Mouse (Mus musculus) small intestine, adult 2 months (tissue): ENCODE measurements around the gene Tmx2. TPM values are rescaled to one million over a fixed set of nuclear protein-coding genes. Genes with fewer than 3 reads are reported as not detected.

ENCODE experiments used
- H3K27ac ChIP-seq: fragments of 200-500 bp; 2 replicates; pipeline ENCODE4 v1.5.1; 2012; ENCODE audit warnings: low read depth, low read length, control low read depth, inconsistent platforms; ENCODE audit not compliant: insufficient read depth
- H3K27me3 ChIP-seq: fragments of 200-500 bp; 2 replicates; pipeline ENCODE4 v1.6.1; 2012; ENCODE audit warnings: mild to moderate bottlenecking, moderate library complexity, low read length, inconsistent platforms; ENCODE audit not compliant: control insufficient read depth, insufficient read depth
- H3K36me3 ChIP-seq: fragments of 200-500 bp; 2 replicates; pipeline ENCODE4 v1.6.1; 2012; ENCODE audit warnings: mild to moderate bottlenecking, low read length, control low read depth, inconsistent platforms; ENCODE audit not compliant: control insufficient read depth, insufficient read depth
- H3K4me1 ChIP-seq: fragments of 200-500 bp; 2 replicates; pipeline ENCODE4 v1.6.1; 2012; ENCODE audit warnings: low read length, inconsistent platforms, mixed read lengths; ENCODE audit not compliant: control insufficient read depth, insufficient read depth, insufficient read length
- H3K4me3 ChIP-seq: fragments of 200-500 bp; 2 replicates; pipeline ENCODE4 v1.5.1; 2012; ENCODE audit warnings: low read depth, mild to moderate bottlenecking, control low read depth, inconsistent platforms, low read length, moderate library complexity
- CTCF ChIP-seq: fragments of 200-500 bp; IDR thresholded peaks from 2 replicates; pipeline ENCODE4 v1.5.1; 2012; ENCODE audit warnings: low read depth, mild to moderate bottlenecking, control low read depth, inconsistent platforms, low read length, moderate library complexity, mixed read lengths; ENCODE audit not compliant: insufficient replicate concordance, insufficient read length; ENCODE audit errors: extremely low read depth
- POLR2A ChIP-seq: fragments of 200-500 bp; IDR thresholded peaks from 2 replicates; pipeline ENCODE4 v1.6.1; 2012; ENCODE audit warnings: low read depth, mild to moderate bottlenecking, control low read depth, inconsistent platforms, low read length, moderate library complexity
- WGBS: fragments of 180-500 bp; shearing (Covaris S2); methylation state at CpG from one replicate; pipeline ENCODE4 v1.1.7; 2018; 5-methylcytosine and 5-hydroxymethylcytosine counted together
- polyA plus RNA-seq: library from polyadenylated mRNA; depleted of rRNA; stranded (reverse); fragments of >200 nt; gene quantifications from 2 replicates; pipeline ENCODE4 v1.2.3, GENCODE M21; 2012

Gene Tmx2
- polyA plus RNA-seq, 1 experiment: 17.4 TPM

GRCm38 (mm10) chr2:84666081-84666480 lies 12.9 kb downstream of the Tmx2 start:
- WGBS: 76% methylated on average over 12 of the region's 12 CpGs
- TF ChIP-seq POLR2A: no peak
- no peak for TF ChIP-seq CTCF
- no peaks in the 10 kb centered on the region for H3K27me3 ChIP-seq
- H3K4me3 ChIP-seq: no peak overlapping the region
- no peak overlapping the region for H3K27ac ChIP-seq
- peaks cover 3% of the 10 kb centered on the region for H3K4me1 ChIP-seq
- no peaks in the 10 kb centered on the region for H3K36me3 ChIP-seq

GRCm38 (mm10) chr2:84662866-84663265 lies 16.1 kb downstream of the Tmx2 start:
- H3K36me3 ChIP-seq: no peaks in the 10 kb centered on the region
- TF ChIP-seq POLR2A (no peak), CTCF (peak; percentile 35; the same call in 1 of the 2 replicates)
- no peak overlapping the region for H3K27ac ChIP-seq
- H3K27me3 ChIP-seq: no peaks in the 10 kb centered on the region
- 45% methylated on average over 2 of the region's 2 CpGs for WGBS
- 0 out of 2 replicates have a peak, but pooled peaks cover under 1% of the 10 kb centered on the region for H3K4me1 ChIP-seq
- H3K4me3 ChIP-seq: no peak overlapping the region

- TF ChIP-seq POLR2A (no peak), CTCF (peak; percentile 22; the same call in 1 of the 2 replicates)
- 40% methylated on average over 3 of the region's 3 CpGs for WGBS
Observed at GRCm38 (mm10) chr2:84660253-84660652, 18.7 kb downstream of the Tmx2 start.

GRCm38 (mm10) chr2:84658806-84659205 lies 20.1 kb downstream of the Tmx2 start, which contains the start of gene Btbd18:
Gene Btbd18 (plus strand): TSS chr2:84659079.
- no peak for TF ChIP-seq POLR2A
- no peak for TF ChIP-seq CTCF
- WGBS: 96% methylated on average over 32 of the region's 32 CpGs
- Histone ChIP-seq H3K27ac (no peak within 1 kb of the TSS), H3K4me3 (no peak within 1 kb of the TSS), H3K27me3 (no peaks in the 10 kb centered on the region), H3K4me1 (0 out of 2 replicates have a peak, but pooled peaks cover 1% of the 10 kb centered on the region), H3K36me3 (no peaks in the 10 kb centered on the region)

More at GRCm38 (mm10) chr2:84660253-84660652, 18.7 kb downstream of the Tmx2 start:
- H3K27me3 ChIP-seq: no peaks in the 10 kb centered on the region
- no peak overlapping the region for H3K27ac ChIP-seq
- no peaks in the 10 kb centered on the region for H3K36me3 ChIP-seq
- H3K4me3 ChIP-seq: no peak overlapping the region
- 0 out of 2 replicates have a peak, but pooled peaks cover 1% of the 10 kb centered on the region for H3K4me1 ChIP-seq

- 0 out of 2 replicates have a peak, but pooled peaks cover 1% of the 10 kb centered on the region for H3K4me1 ChIP-seq
- no peaks in the 10 kb centered on the region for H3K27me3 ChIP-seq
- no peak overlapping the region for H3K4me3 ChIP-seq
- TF ChIP-seq POLR2A (no peak), CTCF (no peak)
- H3K27ac ChIP-seq: no peak overlapping the region
- H3K36me3 ChIP-seq: no peaks in the 10 kb centered on the region
- WGBS: 53% methylated on average over 1 of the region's 1 CpGs
Observed at GRCm38 (mm10) chr2:84655864-84656263, 23.1 kb downstream of the Tmx2 start.

- TF ChIP-seq CTCF: no peak
- no peak for TF ChIP-seq POLR2A
- Histone ChIP-seq H3K27me3 (no peaks in the 10 kb centered on the region), H3K36me3 (no peaks in the 10 kb centered on the region), H3K4me1 (0 out of 2 replicates have a peak, but pooled peaks cover 1% of the 10 kb centered on the region), H3K4me3 (no peak overlapping the region), H3K27ac (no peak overlapping the region)
Observed at GRCm38 (mm10) chr2:84653354-84653753, 25.6 kb downstream of the Tmx2 start.

- TF ChIP-seq CTCF: no peak
- peak; percentile 86; the same call in 1 of the 2 replicates for TF ChIP-seq POLR2A
- Histone ChIP-seq H3K27me3 (no peaks in the 10 kb centered on the region), H3K27ac (peak within 1 kb of the TSS; percentile 100), H3K36me3 (0 out of 2 replicates have a peak, but pooled peaks cover 3% of the 10 kb centered on the region), H3K4me3 (peak within 1 kb of the TSS; percentile 93), H3K4me1 (peaks cover 8% of the 10 kb centered on the region)
- 2% methylated on average over 15 of the region's 15 CpGs for WGBS
Observed at GRCm38 (mm10) chr2:84650464-84651195, 28.3 kb downstream of the Tmx2 start, which contains the start of gene Ctnnd1. Gene Ctnnd1 (minus strand): TSS chr2:84650765.
